Mouse (Mus musculus): ENCODE data around the gene Mars. TPM values are rescaled to one million over a fixed set of nuclear protein-coding genes. Genes with fewer than 3 reads are reported as not detected.

The Mars gene
- total RNA-seq, 2 experiments from 2014 or later = 85.5 to 89.5 TPM

DNA sequence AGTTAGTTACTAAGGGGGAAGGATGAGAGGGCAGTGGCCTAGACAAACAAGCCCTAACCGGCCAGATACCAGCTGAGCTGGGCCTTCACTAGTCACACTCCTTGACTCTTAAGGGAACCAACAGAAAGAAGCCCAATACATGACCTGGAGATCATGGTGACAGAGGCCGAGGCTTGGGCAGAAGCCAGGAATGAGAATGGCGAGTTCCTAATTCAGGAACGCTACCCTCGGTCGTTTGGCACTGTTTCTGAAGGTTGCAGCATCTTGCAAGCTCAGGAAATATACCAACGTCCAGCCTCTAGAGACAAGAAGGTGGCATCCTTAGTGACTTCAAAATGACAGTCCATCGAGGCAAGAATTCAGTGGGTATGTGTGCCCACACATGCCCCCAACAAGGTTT lies 47.2 kb downstream of the Mars start:
- no peak for DNase-seq (ENCODE audit: low spot score in 2 of 2)

DNA sequence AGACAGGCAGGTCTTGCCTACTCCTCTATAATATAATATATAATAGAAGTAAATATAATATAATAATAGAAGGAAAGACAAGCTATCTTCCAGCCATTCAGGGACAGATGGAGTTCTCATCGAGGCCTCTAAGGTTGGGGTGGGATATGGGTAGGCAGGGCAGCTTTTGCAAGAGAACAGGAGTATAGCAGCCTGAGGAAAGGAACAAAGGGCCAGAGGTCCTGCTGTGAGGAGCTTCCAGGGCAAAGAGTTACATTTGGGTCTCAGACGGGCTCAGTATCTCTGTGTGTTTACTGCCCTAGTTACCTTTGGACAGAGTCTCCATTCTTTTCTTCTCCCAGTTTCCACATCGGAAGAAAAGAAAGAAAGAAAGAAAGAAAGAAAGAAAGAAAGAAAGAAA lies 48.0 kb downstream of the Mars start:
- DNase-seq (ENCODE audit: low spot score in 2 of 2) = no peak

DNA sequence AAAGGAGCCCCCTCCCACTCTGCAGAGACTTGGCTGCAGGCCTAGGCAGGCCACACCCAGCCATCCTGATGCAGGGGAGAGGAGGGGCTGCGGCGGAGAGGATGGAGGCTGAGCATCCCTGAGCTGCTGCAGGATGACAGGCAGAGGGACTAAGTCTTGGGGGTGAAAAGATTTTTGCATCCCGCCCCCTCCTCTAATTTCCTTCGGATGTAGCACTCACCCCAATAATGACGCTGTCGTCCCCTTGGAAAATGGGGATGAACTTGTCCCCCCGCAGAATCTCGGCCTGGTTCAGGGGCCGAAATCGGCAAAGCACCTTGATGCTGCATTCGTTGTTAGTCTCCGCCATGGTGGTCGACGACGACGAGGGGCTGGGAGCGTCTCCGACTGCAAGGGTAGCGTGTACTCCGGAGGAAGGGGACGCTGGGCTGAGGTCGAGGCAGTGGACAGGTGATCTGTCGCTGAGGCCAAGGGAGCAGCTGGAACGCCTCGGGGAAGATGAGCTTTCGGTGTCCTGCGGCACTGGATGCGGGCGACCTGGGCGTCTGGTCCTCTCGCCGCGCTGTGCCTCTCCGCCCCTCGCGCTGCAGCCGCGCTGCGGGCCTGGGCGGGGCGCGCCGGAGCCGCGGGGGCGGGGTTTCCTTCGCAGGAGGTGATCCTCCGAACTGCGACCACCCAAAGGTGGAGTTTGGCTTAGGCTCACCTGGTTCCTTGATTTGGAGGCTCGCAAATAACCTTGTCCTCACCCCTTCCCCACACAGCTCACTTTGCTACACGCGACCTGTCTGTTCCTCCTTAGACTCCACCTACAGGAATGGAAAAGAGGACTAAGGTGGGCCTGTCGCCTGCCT lies 48.8 kb downstream of the Mars start, which contains the start of gene Kif5a:
Gene Kif5a (minus strand): TSS at position 801 of the 851 bp plus-strand sequence.
- DNase-seq (ENCODE audit: low spot score in 2 of 2) = no peak

DNA sequence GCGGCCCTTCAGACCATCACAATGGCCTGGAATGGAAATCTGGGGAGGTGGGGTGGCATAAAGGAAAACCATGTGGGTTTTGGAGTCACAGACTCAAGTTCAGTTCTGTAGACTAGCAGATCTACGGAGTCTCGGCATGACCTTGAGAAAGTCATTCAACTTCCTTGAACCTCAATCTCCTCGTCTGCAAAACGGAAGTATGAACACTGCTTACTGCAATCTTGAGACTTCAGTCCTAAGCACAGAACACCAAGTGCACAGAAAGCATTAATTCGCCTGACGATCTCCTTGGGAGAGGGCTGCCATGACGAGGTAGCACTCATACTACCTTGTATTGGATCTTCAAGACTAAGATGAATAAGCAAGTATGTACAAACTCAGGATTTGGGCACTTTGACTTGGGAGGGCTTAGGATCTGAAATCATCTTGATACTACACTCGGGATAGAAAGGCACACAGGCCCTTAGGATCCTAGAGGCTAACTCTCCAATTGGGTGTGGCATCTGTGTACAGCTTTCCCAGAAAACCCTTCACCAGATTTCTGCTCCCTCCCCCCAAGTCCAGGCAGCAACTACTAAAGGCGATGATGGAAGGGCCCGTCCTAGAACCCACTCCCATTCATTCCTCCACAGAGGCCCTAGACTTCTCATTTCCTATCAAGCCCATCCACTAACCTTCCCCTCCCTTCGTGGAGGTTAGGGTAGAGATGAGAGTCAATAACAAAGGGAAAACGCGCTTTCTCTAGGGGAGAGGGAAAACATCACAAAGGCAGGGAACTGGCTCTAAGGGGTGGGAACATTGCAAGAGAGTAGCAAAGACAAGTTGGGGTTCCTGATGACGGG lies 49.7 kb downstream of the Mars start:
- no peak for DNase-seq (ENCODE audit: low spot score in 2 of 2)

DNA sequence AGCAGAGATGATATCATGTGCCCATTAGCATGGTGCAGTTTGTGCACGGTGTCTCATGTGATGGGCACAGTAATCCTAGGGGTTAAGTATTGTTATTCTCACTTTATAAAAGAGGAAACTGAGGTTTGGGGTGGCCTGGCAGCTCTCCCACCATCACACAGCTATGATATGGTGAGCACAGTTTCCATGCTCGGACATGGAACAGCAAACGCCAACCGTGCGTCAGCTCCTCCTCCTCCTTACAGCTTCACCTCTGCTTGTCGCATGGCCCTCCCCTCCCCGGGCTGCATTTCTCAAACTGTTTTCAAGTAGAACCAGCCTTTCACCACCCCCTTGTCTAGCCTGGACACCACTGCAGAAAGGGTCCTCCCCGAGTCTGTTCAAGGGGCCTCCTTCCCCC lies 53.1 kb downstream of the Mars start:
- DNase-seq (ENCODE audit: low spot score in 2 of 2) = no peak

DNA sequence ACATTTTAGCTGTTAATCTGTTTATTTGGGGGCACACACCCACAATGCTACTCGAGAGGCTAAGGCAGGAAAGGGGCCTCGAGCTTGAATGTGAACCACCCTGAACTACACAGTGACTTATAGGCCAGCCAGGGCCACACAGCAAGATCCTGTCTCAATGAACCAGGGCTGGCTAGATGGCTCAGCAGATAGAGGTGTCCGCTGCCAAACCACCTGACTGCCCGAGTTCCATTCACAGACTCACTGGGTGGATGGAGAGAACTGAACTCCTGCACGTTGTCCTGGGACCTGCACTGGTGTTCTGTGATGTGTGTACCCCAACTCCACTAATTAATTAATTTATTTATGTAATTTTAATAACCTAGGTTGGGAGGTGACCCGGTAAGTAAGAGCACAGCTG lies 53.8 kb downstream of the Mars start:
- no peak for DNase-seq (ENCODE audit: low spot score in 2 of 2)

DNA sequence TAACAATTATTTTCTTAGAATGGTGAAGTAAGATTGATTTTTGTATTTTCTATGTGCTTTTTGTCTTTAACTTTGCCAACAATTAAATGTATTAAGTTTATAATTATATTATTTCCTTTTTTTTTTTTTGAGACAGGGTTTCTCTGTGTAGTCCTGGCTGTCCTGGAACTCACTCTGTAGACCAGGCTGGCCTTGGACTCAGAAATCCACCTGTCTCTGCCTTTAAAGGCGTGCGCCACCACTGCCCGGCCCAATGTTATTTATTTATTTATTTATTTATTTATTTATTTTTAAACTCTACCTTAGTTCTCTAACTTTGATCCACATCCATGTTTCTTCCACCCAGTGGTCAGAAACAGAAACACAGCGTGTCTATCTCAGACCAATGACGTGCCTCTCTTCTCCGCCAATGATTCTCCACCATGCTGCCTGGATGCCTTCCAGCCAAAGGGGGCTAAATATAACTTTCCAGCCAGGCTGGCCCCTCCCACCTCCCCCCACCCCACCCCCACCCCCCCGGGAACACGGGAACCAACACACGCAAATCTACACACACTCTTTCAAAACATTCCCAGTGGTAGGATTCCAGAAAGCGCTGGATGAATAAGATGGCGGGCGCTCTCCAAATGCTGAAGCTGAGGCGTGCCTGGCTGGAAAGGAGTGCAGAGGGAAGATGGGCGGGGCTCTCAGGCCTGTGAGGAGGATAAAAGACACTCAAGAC lies 55.8 kb downstream of the Mars start:
- DNase-seq (ENCODE audit: low spot score in 2 of 2) = no peak

DNA sequence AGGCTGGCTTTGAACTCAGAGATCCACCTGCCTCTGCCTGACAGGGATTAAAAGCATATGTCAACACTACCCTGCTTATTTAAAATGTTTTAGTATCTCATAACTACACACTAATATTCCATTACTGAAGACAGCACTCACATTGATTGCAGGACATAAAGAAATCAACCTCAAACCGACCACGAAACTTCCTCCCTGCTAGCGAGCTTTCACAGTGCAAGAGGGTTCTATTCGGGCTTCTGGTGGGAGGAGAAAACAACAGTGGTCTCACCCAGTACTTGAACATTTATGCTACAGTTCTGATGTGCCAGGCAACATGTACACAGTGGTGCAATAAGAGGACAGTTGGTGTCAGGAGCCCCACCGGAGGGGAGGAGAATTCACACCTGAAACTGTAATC lies 60.8 kb downstream of the Mars start:
- DNase-seq (ENCODE audit: low spot score in 2 of 2) = no peak

Other genes with a start within 250 kb of the Mars start
- 100 to 1,000 TPM; 444 to 449 TPM for gene Cdk4, start 248.3 kb downstream of the Mars start, total RNA-seq (2021)
- 10 to 100 TPM; 87.6 to 96.4 TPM for gene Tspan31, start 241.5 kb downstream of the Mars start, total RNA-seq (2021)
- 1 to 10 TPM; 3.6 to 4.1 TPM for gene Agap2, start 236.5 kb downstream of the Mars start, total RNA-seq (2021)
- gene Os9, start 190.7 kb downstream of the Mars start, total RNA-seq (2021) = 100 to 1,000 TPM; 109 to 112 TPM
- 10 to 100 TPM; 10.6 to 11.7 TPM for gene B4galnt1, start 146.6 kb downstream of the Mars start, total RNA-seq (2021)
- 1 to 10 TPM; 1.6 to 3.0 TPM for gene Slc26a10, start 131.1 kb downstream of the Mars start, total RNA-seq (2021)
- 10 to 100 TPM; 34.7 to 45.3 TPM for gene Arhgef25, start 121.7 kb downstream of the Mars start, total RNA-seq (2021)
- gene Dtx3, start 116.1 kb downstream of the Mars start, total RNA-seq (2021) = 100 to 1,000 TPM; 111 to 126 TPM
- 10 to 100 TPM; 37.5 to 39.8 TPM for gene Pip4k2c, start 100.2 kb downstream of the Mars start, total RNA-seq (2021)
- 10 to 100 TPM; 23.5 to 28.4 TPM for gene Kif5a, start 48.4 kb downstream of the Mars start, total RNA-seq (2021)
- 100 to 1,000 TPM; 191 to 198 TPM for gene Dctn2, start 45.4 kb downstream of the Mars start, total RNA-seq (2021)
- gene Mbd6, start 22.8 kb downstream of the Mars start, total RNA-seq (2021) = 10 to 100 TPM; 89.7 to 92.6 TPM
- 1 to 10 TPM; 2.9 to 4.2 TPM for gene Arhgap9, start 10.2 kb upstream of the Mars start, total RNA-seq (2021)
- gene Gli1, start 30.2 kb upstream of the Mars start, total RNA-seq (2021) = 10 to 100 TPM; 16.4 to 17.2 TPM
- gene Inhbe, start 42.6 kb upstream of the Mars start, total RNA-seq (2021) = 1 to 10 TPM in 1 of 2 experiments, under 1 TPM in 1; 0.06 to 2.5 TPM
- gene Inhbc, start 58.6 kb upstream of the Mars start, total RNA-seq (2021) = 1 to 10 TPM in 1 of 2 experiments, not detected in 1; 5.8 TPM
- 100 to 1,000 TPM; 157 to 164 TPM for gene R3hdm2, start 68.5 kb upstream of the Mars start, total RNA-seq (2021)
- 10 to 100 TPM in 1 of 2 experiments, 1 to 10 TPM in 1; 6.4 to 11.5 TPM for gene Stac3, start 189.9 kb upstream of the Mars start, total RNA-seq (2021)
- 10 to 100 TPM; 57.2 to 71.7 TPM for gene Ndufa4l2, start 203.2 kb upstream of the Mars start, total RNA-seq (2021)
- 10 to 100 TPM; 66.7 to 69.4 TPM for gene Shmt2, start 210.7 kb upstream of the Mars start, total RNA-seq (2021)
- gene Nxph4, start 222.8 kb upstream of the Mars start, total RNA-seq (2021) = 10 to 100 TPM; 13.6 to 14.0 TPM